Mouse (Mus musculus): ENCODE data around the gene Leprot. TPM values are rescaled to one million over a fixed set of nuclear protein-coding genes. Genes with fewer than 3 reads are reported as not detected.

The Leprot gene
- polyA plus RNA-seq, 1 experiment, result 43.1 TPM

GRCm38 (mm10) chr4:101620206-101620605 is 27.3 kb upstream of the Leprot start:
- TF ChIP-seq REST (IDR thresholded peaks at IDR 0.05; ENCODE audit: insufficient read depth, insufficient read length), result no peak
- no peak for TF ChIP-seq TCF12 (IDR thresholded peaks at IDR 0.05; ENCODE audit: insufficient read depth, poor library complexity, severe bottlenecking)
- TF ChIP-seq TCF3 (IDR thresholded peaks at IDR 0.05; ENCODE audit: insufficient read length, low read depth), result no peak
- no peak overlapping the region for H3ac ChIP-seq (ENCODE audit: control insufficient read depth, insufficient read length)
- no peaks in the 10 kb centered on the region for H3K79me2 ChIP-seq (ENCODE audit: control insufficient read depth, insufficient read depth)
- H3K4me2 ChIP-seq (ENCODE audit: low read depth), result no peak overlapping the region
- H3K4me3 ChIP-seq, result no peak overlapping the region
- H3K36me3 ChIP-seq (ENCODE audit: control insufficient read depth, insufficient read depth), result no peaks in the 10 kb centered on the region
- no peaks in the 10 kb centered on the region for H3K27me3 ChIP-seq (ENCODE audit: control insufficient read depth, insufficient read depth, insufficient read length)

GRCm38 (mm10) chr4:101621241-101621640 is 26.3 kb upstream of the Leprot start:
- Histone ChIP-seq H3K36me3 (ENCODE audit: control insufficient read depth, insufficient read depth) (no peaks in the 10 kb centered on the region), H3K4me2 (ENCODE audit: low read depth) (no peak overlapping the region), H3K4me3 (no peak overlapping the region), H3K27me3 (ENCODE audit: control insufficient read depth, insufficient read depth, insufficient read length) (no peaks in the 10 kb centered on the region), H3ac (ENCODE audit: control insufficient read depth, insufficient read length) (no peak overlapping the region), H3K79me2 (ENCODE audit: control insufficient read depth, insufficient read depth) (no peaks in the 10 kb centered on the region)
- no peak for TF ChIP-seq TCF12 (IDR thresholded peaks at IDR 0.05; ENCODE audit: insufficient read depth, poor library complexity, severe bottlenecking)
- TF ChIP-seq MYOG (IDR thresholded peaks at IDR 0.05; ENCODE audit: control insufficient read depth in 1 of 3, insufficient read depth in 1 of 3, insufficient read length in 2 of 3, low read depth in 2 of 3), result no peak
- TF ChIP-seq POLR2AphosphoS2 (IDR thresholded peaks at IDR 0.05; ENCODE audit: insufficient read length, low read depth), result no peak
- TF ChIP-seq REST (IDR thresholded peaks at IDR 0.05; ENCODE audit: insufficient read depth, insufficient read length), result no peak
- TF ChIP-seq POLR2A (IDR thresholded peaks at IDR 0.05; ENCODE audit: insufficient read length, low read depth), result no peak
- TF ChIP-seq CEBPB (IDR thresholded peaks at IDR 0.05; ENCODE audit: insufficient read depth, poor library complexity, severe bottlenecking), result no peak
- TF ChIP-seq SRF (IDR thresholded peaks at IDR 0.05; ENCODE audit: control insufficient read depth, insufficient read length, low read depth), result no peak
- no peak for TF ChIP-seq TCF3 (IDR thresholded peaks at IDR 0.05; ENCODE audit: insufficient read length, low read depth)
- TF ChIP-seq E2F4 (IDR thresholded peaks at IDR 0.05; ENCODE audit: insufficient read depth), result no peak
- TF ChIP-seq MAX (IDR thresholded peaks at IDR 0.05; ENCODE audit: low read depth), result no peak
- TF ChIP-seq USF1 (IDR thresholded peaks at IDR 0.05; ENCODE audit: low read depth), result no peak

GRCm38 (mm10) chr4:101625278-101625677 is 22.2 kb upstream of the Leprot start:
- H3K36me3 ChIP-seq (ENCODE audit: control insufficient read depth, insufficient read depth), result no peaks in the 10 kb centered on the region
- H3ac ChIP-seq (ENCODE audit: control insufficient read depth, insufficient read length), result no peak overlapping the region
- no peak overlapping the region for H3K4me3 ChIP-seq
- H3K4me2 ChIP-seq (ENCODE audit: low read depth), result no peak overlapping the region
- H3K79me2 ChIP-seq (ENCODE audit: control insufficient read depth, insufficient read depth), result no peaks in the 10 kb centered on the region
- H3K27me3 ChIP-seq (ENCODE audit: control insufficient read depth, insufficient read depth, insufficient read length), result no peaks in the 10 kb centered on the region
- TF ChIP-seq TCF12 (IDR thresholded peaks at IDR 0.05; ENCODE audit: insufficient read depth, poor library complexity, severe bottlenecking), result no peak
- no peak for TF ChIP-seq REST (IDR thresholded peaks at IDR 0.05; ENCODE audit: insufficient read depth, insufficient read length)
- no peak for TF ChIP-seq SRF (IDR thresholded peaks at IDR 0.05; ENCODE audit: control insufficient read depth, insufficient read length, low read depth)
- TF ChIP-seq TCF3 (IDR thresholded peaks at IDR 0.05; ENCODE audit: insufficient read length, low read depth), result no peak
- no peak for TF ChIP-seq E2F4 (IDR thresholded peaks at IDR 0.05; ENCODE audit: insufficient read depth)
- no peak for TF ChIP-seq POLR2A (IDR thresholded peaks at IDR 0.05; ENCODE audit: insufficient read length, low read depth)
- TF ChIP-seq USF1 (IDR thresholded peaks at IDR 0.05; ENCODE audit: low read depth), result no peak
- no peak for TF ChIP-seq MAX (IDR thresholded peaks at IDR 0.05; ENCODE audit: low read depth)
- no peak for TF ChIP-seq POLR2AphosphoS2 (IDR thresholded peaks at IDR 0.05; ENCODE audit: insufficient read length, low read depth)
- no peak for TF ChIP-seq CEBPB (IDR thresholded peaks at IDR 0.05; ENCODE audit: insufficient read depth, poor library complexity, severe bottlenecking)
- TF ChIP-seq MYOG (IDR thresholded peaks at IDR 0.05; ENCODE audit: control insufficient read depth in 1 of 3, insufficient read depth in 1 of 3, insufficient read length in 2 of 3, low read depth in 2 of 3), result no peak
- no peak for TF ChIP-seq MYOD1 (IDR thresholded peaks at IDR 0.05; ENCODE audit: control insufficient read depth in 1 of 3, insufficient read length in 2 of 3, low read depth in 2 of 3)

- no peak for TF ChIP-seq MYOD1 (IDR thresholded peaks at IDR 0.05; ENCODE audit: control insufficient read depth in 1 of 3, insufficient read length in 2 of 3, low read depth in 2 of 3)
- no peak for TF ChIP-seq CEBPB (IDR thresholded peaks at IDR 0.05; ENCODE audit: insufficient read depth, poor library complexity, severe bottlenecking)
- no peak for TF ChIP-seq SRF (IDR thresholded peaks at IDR 0.05; ENCODE audit: control insufficient read depth, insufficient read length, low read depth)
- TF ChIP-seq TCF12 (IDR thresholded peaks at IDR 0.05; ENCODE audit: insufficient read depth, poor library complexity, severe bottlenecking), result no peak
- TF ChIP-seq USF1 (IDR thresholded peaks at IDR 0.05; ENCODE audit: low read depth), result no peak
- TF ChIP-seq REST (IDR thresholded peaks at IDR 0.05; ENCODE audit: insufficient read depth, insufficient read length), result no peak
- TF ChIP-seq TCF3 (IDR thresholded peaks at IDR 0.05; ENCODE audit: insufficient read length, low read depth), result no peak
- TF ChIP-seq MAX (IDR thresholded peaks at IDR 0.05; ENCODE audit: low read depth), result no peak
- no peak for TF ChIP-seq POLR2AphosphoS2 (IDR thresholded peaks at IDR 0.05; ENCODE audit: insufficient read length, low read depth)
- TF ChIP-seq E2F4 (IDR thresholded peaks at IDR 0.05; ENCODE audit: insufficient read depth), result no peak
- no peak for TF ChIP-seq MYOG (IDR thresholded peaks at IDR 0.05; ENCODE audit: control insufficient read depth in 1 of 3, insufficient read depth in 1 of 3, insufficient read length in 2 of 3, low read depth in 2 of 3)
- TF ChIP-seq POLR2A (IDR thresholded peaks at IDR 0.05; ENCODE audit: insufficient read length, low read depth), result no peak
- Histone ChIP-seq H3K27me3 (ENCODE audit: control insufficient read depth, insufficient read depth, insufficient read length) (peaks cover 4% of the 10 kb centered on the region), H3K4me2 (ENCODE audit: low read depth) (no peak overlapping the region), H3K79me2 (ENCODE audit: control insufficient read depth, insufficient read depth) (no peaks in the 10 kb centered on the region), H3K36me3 (ENCODE audit: control insufficient read depth, insufficient read depth) (no peaks in the 10 kb centered on the region), H3ac (ENCODE audit: control insufficient read depth, insufficient read length) (no peak overlapping the region), H3K4me3 (no peak overlapping the region)
Observed at GRCm38 (mm10) chr4:101635596-101635995, 11.9 kb upstream of the Leprot start.

- Histone ChIP-seq H3K79me2 (ENCODE audit: control insufficient read depth, insufficient read depth) (no peaks in the 10 kb centered on the region), H3K27me3 (ENCODE audit: control insufficient read depth, insufficient read depth, insufficient read length) (peaks cover 4% of the 10 kb centered on the region), H3K4me2 (ENCODE audit: low read depth) (no peak overlapping the region), H3ac (ENCODE audit: control insufficient read depth, insufficient read length) (no peak overlapping the region), H3K4me3 (no peak overlapping the region), H3K36me3 (ENCODE audit: control insufficient read depth, insufficient read depth) (no peaks in the 10 kb centered on the region)
- TF ChIP-seq TCF12 (IDR thresholded peaks at IDR 0.05; ENCODE audit: insufficient read depth, poor library complexity, severe bottlenecking) (no peak), MAX (IDR thresholded peaks at IDR 0.05; ENCODE audit: low read depth) (no peak), REST (IDR thresholded peaks at IDR 0.05; ENCODE audit: insufficient read depth, insufficient read length) (no peak), POLR2AphosphoS2 (IDR thresholded peaks at IDR 0.05; ENCODE audit: insufficient read length, low read depth) (no peak)
Observed at GRCm38 (mm10) chr4:101637472-101637871, 10.0 kb upstream of the Leprot start.
